Mouse (Mus musculus) heart, postnatal 4 days (tissue): Measurements from ENCODE around the gene Sytl1. TPM values are rescaled to one million over a fixed set of nuclear protein-coding genes. Genes with fewer than 3 reads are reported as not detected.

Experiments used
- DNase-seq: peaks from one replicate; pipeline ENCODE4 v3.0.0; 2021
- total RNA-seq, 2 experiments: library from RNA; stranded (reverse); gene quantifications; 2 replicates each; pipeline ENCODE4 v1.2.3; 2021

The Sytl1 gene
- total RNA-seq, 2 experiments from 2014 or later = 0.48 to 0.79 TPM

GRCm38 (mm10) chr4:133244289-133244688 is 18.6 kb downstream of the Sytl1 start:
- DNase-seq = no peak

GRCm38 (mm10) chr4:133243538-133243937 is 19.4 kb downstream of the Sytl1 start:
- no peak for DNase-seq

GRCm38 (mm10) chr4:133242710-133243109 is 20.2 kb downstream of the Sytl1 start:
- no peak for DNase-seq

GRCm38 (mm10) chr4:133241910-133242309 is 21.0 kb downstream of the Sytl1 start:
- DNase-seq = no peak

- peak; percentile 93 for DNase-seq
Observed at GRCm38 (mm10) chr4:133240934-133241908, 21.7 kb downstream of the Sytl1 start.

GRCm38 (mm10) chr4:133240490-133240921 is 22.4 kb downstream of the Sytl1 start, which contains the start of gene Map3k6:
Gene Map3k6, plus strand, starts transcription at chr4:133240818.
- DNase-seq = peak; percentile 76

GRCm38 (mm10) chr4:133237911-133238310 is 25.0 kb downstream of the Sytl1 start:
- DNase-seq = no peak

GRCm38 (mm10) chr4:133235415-133235814 is 27.5 kb downstream of the Sytl1 start:
- DNase-seq = no peak

GRCm38 (mm10) chr4:133234771-133235170 is 28.1 kb downstream of the Sytl1 start:
- no peak for DNase-seq

GRCm38 (mm10) chr4:133233285-133233976 is 29.5 kb downstream of the Sytl1 start:
- DNase-seq = peak; percentile 50

GRCm38 (mm10) chr4:133229582-133229981 is 33.3 kb downstream of the Sytl1 start:
- DNase-seq = no peak

- DNase-seq = no peak
Observed at GRCm38 (mm10) chr4:133227636-133228035, 35.3 kb downstream of the Sytl1 start.

- DNase-seq = no peak
Observed at GRCm38 (mm10) chr4:133226073-133226472, 36.8 kb downstream of the Sytl1 start.

- no peak for DNase-seq
Observed at GRCm38 (mm10) chr4:133223875-133224274, 39.0 kb downstream of the Sytl1 start.

GRCm38 (mm10) chr4:133221701-133222100 is 41.2 kb downstream of the Sytl1 start:
- no peak for DNase-seq

- no peak for DNase-seq
Observed at GRCm38 (mm10) chr4:133220656-133221055, 42.3 kb downstream of the Sytl1 start.

- DNase-seq = no peak
Observed at GRCm38 (mm10) chr4:133218745-133219144, 44.2 kb downstream of the Sytl1 start.

GRCm38 (mm10) chr4:133217641-133218040 is 45.3 kb downstream of the Sytl1 start:
- DNase-seq = peak; percentile 78

- DNase-seq = no peak
Observed at GRCm38 (mm10) chr4:133213661-133214060, 49.3 kb downstream of the Sytl1 start.

GRCm38 (mm10) chr4:133213268-133213590 is 49.7 kb downstream of the Sytl1 start:
- no peak for DNase-seq

GRCm38 (mm10) chr4:133212562-133213267 is 50.2 kb downstream of the Sytl1 start:
- DNase-seq = peak; percentile 85

- no peak for DNase-seq
Observed at GRCm38 (mm10) chr4:133211751-133212561, 51.0 kb downstream of the Sytl1 start, which contains the start of the genes Cd164l2 and Gpr3. Gene Cd164l2, plus strand, starts transcription at chr4:133212131. Gene Gpr3, minus strand, starts transcription at chr4:133212536.
